Mouse (Mus musculus): ENCODE results near the gene Scn1b.

Gene Scn1b

DNA sequence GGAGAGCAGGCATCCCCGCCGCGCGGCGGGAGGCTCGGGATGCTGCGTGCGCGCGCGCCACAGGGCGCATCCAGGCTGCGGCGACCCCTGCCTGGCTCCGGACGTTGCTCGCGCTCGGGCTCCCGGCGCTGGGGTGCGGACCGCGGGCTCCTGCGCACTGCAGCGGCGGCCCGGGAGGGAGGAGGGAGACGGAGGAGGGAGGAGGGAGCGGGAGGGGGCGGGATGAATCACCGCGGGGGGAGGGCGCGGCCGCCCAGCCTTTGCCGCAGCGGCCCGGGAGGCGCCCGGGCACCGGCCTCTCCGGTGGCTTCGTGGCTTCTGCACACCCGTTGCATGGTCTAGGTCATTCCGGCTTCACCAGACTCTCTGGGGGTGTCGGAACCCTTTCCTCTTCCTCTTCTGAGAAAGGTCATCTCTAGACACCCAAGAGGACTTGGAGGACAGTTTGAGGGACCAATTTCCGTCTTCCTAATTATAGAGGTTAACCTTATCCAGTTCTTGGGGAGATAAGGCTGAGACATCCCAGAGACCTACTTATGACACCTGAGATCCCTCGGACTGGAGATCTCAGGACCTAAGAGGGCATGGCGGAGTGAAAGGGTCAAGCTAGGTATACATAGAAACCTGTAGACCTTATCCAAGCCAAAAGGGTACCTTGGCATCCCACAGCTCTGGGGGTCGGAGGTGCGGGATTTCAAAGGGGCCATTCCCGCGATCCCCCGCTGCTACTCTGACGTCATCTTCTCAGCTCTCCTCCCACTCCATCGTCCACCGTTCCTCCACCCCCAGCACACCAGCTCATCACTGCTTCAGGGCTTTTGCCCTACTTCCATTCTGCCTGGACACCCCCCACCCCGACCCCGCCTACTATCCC lies at the start of gene Scn1b:
TSS of gene Scn1b (minus strand) at position 153 of the 874 bp plus-strand sequence.
- DNase-seq (ENCODE audit: low spot score): no peak

DNA sequence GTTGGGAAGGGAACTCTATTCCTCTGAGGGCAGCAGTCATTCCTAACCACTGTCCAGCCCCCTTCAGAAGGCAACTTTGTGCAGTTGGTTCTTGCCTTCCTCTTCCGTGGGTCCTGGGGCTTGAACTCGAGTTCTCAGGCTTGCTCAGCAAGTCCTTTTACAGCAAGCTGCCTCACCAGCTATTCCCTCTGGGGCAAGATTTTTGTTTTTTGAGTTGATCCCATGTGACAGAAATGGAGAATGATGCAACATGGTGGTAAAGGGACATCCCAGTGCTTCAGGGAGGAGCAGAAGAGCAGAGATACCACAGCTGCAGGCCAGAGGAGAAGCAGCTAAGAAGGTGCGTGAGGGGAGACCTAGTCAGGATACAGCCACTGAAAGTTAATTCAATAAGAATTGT lies 48.3 kb upstream of the Scn1b start:
- no peak for DNase-seq (ENCODE audit: low spot score)

DNA sequence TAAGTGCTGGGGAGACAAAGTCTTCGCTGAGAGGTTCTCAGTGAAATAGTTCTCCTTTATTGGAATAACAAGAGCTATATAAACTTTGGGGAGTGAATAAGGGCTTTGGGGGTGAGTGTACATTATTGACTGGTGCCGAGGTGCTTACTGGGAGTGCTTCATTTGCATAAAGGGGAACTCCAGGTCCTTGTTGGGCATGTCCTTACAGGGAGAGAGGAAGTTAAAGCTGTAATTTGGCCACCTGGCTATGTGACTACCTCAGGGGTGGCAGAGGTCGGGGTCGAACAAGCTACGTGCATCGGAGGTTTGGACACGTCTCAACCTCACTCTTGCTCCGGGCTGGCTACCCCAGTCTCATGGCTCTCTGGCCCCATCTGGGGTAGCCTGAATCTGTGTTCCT lies 47.7 kb upstream of the Scn1b start:
- no peak for DNase-seq (ENCODE audit: low spot score)

DNA sequence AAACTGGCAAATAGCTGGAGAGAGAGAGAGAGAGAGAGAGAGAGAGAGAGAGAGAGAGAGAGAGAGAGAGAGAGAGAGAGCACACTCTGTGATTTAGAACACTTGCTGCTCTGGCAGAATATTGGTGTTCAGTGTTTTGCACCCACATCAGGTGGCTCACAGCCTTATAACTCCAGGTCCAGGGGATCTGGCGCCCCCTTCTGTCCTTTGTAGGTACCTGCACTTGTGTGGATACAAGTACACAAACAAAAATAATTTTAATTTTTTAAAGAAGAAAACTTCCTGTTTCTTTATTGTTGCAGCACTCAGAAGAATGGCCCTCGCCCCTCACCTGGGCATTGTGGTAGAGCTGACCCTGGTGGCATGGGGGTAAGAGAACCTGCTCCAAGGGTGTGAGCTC lies 45.4 kb upstream of the Scn1b start:
- peak; percentile 43 for DNase-seq (ENCODE audit: low spot score)

DNA sequence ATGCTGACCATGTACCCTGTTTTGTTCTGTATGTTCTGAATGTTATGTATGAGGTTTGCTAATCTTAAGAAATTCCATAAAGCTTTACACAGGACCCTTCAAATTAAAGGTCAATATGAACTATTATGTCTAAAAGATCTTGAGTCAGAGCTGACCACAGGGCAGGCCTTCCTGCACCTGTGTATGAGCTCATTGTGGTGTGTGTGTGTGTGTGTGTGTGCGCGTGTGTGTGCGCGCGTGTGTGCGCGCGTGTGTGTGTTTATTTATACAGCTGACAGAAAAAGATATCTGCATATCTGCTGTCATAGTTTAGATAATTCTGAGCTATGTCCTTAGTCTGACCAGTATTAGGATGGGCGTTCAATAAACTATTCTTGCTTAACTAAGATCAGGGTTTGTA lies 43.7 kb upstream of the Scn1b start:
- no peak for DNase-seq (ENCODE audit: low spot score)

DNA sequence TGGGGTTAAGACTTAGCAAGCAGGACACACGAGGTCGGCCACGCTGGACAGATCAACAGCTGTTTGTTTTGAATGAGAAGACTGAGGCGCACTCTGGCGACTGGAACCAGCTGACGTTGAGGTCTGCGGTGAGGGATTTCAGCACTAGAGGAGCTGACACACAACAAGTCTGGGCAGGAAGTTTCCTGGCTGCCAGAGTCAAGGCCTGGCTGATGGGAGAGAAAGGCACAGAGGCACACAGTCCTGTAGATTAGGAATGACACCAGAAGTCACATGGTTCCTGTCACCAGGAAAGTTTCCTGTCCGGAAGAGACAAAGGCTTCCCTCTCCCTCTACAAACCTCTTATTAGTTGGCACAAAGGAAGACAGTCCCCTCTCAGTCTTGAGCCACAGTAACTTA lies 41.6 kb upstream of the Scn1b start:
- DNase-seq (ENCODE audit: low spot score): no peak

DNA sequence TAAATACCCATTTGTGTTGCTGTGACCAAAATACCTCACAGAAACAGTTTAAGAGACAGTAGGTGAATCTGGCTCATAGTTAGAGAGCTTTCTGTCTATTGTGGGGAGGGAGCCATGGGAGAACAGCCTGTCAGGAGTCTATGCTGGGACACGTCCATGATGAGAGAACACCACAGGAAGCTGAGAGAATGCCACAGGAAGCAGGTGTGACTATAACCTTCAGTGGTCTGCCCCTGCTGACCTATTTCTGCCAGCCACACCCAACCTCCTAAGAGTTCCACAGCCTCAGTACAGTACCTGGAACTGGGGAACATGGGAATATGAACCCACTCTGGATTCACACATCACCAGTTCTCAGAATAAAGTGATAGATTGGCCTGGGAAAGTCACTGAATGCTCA lies 37.9 kb upstream of the Scn1b start:
- no peak for DNase-seq (ENCODE audit: low spot score)

DNA sequence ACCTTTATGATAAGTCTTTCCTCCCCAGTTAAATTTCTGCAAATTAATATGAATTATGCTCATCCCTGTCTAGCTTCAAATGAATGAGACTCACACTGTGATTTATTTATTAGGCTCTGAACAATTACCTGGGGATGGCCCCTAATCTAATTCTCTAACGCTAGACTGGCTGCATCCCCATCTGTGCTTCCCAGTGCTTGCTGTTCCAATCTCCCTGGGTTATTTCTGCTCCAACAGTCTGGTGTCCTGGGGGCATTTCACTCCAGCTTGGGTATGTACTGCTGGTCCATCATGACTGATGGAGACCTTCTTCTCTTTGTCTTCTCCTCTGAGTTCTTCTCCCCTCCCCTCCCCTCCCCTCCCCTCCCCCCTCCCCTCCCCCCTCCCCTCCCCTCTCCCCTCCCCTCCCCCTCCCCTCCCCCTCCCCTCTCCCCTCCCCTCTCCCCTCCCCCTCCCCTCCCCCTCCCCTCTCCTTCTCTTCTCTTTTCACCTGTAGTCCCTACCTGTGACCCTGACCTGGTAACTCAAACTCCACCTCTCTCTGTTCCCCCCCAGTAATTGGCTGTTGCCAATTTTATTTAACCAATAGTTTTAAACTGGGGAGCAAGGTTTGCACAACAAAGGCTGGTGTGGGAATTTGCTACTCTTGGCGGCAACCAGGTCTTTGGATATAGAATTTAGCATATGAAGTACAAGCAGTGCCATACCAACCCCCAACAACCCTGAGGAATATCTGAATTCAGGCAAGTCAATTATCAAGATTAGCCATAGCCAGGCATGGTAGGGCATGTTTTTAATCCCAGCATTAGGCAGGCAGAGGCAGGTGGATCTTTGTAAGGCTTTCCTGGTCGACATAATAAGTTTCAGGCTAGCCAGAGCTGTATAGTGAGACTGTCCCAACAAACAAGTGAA lies 37.1 kb upstream of the Scn1b start:
- DNase-seq (ENCODE audit: low spot score): no peak

DNA sequence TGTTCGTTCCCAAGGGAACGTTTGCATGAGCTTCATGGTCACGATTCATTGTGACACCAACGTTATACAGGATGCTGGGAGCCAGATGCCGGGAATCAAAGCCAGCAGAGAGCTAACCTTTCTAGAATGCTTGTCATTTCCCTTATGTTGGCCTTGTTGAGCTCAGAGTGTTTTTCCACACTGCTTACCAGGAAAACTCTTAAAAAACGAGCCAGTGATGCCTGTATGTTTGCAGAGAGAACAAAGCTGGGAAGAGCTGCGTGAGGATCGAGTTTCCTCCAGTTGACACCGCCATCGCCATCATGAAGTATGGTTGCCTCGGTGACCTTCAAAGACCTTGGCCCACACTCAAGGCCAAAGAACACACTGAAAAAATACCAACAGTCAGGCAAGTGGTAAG lies 35.5 kb upstream of the Scn1b start:
- no peak for DNase-seq (ENCODE audit: low spot score)

DNA sequence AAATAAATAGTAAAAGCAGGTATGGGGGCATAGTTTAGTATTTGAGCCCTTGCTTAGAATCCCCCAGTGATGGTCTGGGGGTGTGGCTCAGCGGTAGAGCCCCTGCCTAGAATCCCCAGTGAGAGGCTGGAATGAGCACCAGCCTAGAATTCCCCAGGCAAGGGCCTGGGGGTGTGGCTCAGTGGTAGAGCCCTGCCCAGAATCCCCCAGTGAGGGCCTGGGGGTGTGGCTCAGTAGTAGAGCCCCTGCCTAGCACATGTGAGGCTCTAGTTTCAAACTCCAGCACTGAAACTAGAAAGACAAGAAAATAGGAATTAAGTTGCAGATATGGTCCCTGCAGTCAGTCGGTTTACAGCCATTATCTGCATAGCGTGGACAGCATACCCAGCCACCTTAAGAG lies 35.0 kb upstream of the Scn1b start:
- DNase-seq (ENCODE audit: low spot score): no peak

DNA sequence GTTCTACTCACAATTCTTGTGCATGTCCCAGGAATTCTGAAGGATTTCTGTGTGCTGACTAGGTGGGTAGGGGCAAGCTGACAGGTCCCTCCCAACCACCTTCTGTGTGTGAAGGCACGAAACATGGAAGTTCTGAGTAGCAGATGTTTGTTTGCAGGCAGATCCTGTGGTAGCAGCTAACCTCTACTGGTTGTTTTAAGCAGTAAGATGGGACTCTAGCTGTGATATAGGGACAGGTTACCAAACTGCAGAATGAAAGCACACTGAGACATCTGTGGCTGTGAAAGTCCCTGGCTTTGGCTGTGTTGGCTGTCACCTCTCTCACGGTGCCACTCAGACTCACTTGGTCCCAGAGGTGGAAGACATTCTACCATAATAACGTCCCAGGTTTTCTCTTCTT lies 34.4 kb upstream of the Scn1b start:
- no peak for DNase-seq (ENCODE audit: low spot score)

DNA sequence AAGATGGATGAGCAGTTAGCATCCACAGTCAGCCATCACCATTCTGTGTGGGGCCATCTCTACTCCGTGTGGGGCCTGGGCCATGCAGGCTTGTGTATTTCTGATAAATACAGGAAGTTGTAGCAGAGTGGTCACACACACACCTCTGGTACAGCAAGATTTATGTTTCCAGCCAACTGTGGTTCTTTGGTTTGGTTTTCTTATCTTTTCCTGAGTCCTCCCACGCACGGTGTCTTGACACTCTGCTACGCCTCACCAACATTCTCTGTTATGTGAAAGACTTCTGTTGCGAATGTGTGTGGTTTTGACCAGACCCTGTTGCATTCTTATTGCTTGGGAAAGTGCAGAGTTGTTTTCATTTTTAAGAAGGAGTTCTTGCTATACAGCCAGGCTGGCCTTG lies 34.0 kb upstream of the Scn1b start:
- DNase-seq (ENCODE audit: low spot score): no peak

DNA sequence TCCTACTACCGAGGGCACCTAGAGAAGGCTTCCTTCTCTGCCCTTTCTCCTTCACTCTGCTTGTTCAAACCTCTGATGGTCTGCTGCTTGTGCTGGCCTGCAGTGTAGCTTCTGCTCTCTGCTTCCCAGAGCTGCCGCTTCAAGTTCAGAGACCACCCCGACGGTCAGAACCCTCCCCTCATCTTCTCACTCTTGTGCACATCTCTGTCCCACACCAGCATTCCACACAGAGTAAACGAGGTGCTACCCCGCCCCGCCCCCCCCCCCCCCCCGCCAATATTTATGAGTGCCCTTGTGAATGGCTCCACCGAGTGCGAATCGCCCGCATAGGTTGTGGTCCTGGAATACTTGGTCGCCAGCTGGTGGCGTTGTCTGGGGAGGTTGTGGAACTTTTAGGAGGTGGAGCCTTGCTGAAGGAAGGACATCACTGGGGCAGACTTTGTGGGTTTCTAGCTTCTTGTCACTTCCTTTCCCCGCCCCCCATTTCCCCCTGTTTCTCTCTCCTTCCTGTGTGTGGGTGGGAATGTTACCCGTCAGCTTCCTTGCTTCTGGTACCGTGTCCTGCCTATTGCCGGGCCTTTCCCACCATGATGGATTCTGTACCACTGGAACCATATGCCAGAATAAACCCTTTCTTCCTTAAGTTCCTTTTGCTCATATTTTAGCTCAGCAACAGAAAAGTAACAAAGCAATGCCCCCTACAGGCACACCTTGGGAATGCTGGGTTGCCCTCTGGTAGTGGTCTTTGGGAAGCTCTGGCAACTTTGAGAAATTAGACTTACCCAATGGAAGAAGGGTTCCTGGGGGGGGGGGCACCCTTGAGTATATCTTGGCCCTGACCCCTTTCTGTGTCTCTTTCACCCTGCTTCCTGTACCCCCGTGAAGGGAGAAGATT lies 29.5 kb upstream of the Scn1b start:
- DNase-seq (ENCODE audit: low spot score): no peak

DNA sequence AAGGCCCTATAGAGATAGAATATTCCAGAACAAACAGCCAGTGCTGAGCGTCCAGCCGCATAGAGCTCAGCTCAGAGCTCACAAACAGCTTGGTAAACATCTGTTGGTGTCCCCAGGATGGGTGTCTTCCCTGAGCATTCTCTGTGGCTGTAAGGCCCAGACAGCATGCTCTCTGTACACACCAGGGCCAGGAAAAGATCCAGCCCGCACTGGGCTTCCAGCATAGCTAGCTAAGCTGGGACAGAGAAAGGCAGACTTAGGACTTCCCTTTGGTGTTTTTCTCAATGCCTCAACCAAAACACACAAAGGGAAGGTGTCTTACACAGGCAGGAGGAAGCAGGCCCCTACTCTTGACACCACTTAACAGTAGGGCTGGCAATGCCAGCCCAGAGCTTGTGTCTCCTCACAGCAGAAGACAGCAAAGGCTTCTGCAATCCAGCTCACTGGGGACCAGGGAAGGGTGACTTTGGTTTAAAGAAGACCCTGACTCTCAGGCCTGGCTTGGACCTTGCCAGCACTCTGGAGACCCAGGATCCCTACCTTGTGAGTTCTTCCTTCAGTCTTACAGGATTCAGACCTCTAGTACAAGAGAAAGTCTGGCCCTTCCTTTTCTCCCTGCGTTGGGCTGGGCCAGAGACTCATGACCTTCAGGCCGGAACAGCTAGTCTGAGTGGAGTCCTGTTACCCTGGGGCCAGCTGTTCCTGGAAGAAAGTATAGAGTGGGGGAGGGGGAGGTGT lies 28.7 kb upstream of the Scn1b start, which contains the start of gene Gramd1a:
TSS of gene Gramd1a (minus strand) at position 601 of the 738 bp plus-strand sequence.
- DNase-seq (ENCODE audit: low spot score): no peak

DNA sequence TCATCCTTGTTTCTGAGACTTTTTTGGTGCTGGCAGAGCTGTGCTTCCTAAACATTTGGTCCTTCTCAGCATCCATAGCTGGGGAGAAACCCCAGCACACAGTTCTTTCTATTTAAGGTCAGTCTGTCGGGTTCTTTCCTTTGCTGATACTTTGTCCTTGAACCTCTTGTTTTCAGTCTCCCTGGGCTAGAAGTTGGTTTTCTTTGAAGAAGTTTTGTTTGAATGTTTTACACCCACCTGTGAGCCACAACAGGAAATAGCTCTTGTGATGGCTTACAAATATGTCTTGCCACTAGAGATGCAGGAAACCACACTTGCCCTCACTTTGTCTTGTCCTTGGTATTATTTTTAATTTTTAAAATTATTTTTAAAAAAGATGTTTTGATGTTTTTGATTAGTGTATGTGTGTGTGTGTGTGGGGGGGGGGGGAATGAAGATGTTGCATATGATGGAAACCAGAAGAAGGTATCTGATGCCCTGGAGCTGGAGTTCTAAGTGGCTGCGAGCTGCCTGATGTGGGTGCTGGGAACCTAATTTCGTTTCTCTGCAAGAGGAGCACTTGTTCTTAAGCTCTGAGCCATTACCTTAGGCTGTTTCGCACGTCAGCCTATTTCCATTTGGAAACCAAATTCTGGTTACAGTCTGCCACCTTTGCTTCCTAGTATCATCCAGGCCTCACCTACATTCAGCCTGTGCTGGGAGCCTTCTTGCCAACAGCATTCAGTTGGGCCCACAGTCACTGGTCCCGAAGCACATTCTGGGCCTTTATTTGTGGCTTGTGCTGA lies 26.9 kb upstream of the Scn1b start:
- no peak for DNase-seq (ENCODE audit: low spot score)

DNA sequence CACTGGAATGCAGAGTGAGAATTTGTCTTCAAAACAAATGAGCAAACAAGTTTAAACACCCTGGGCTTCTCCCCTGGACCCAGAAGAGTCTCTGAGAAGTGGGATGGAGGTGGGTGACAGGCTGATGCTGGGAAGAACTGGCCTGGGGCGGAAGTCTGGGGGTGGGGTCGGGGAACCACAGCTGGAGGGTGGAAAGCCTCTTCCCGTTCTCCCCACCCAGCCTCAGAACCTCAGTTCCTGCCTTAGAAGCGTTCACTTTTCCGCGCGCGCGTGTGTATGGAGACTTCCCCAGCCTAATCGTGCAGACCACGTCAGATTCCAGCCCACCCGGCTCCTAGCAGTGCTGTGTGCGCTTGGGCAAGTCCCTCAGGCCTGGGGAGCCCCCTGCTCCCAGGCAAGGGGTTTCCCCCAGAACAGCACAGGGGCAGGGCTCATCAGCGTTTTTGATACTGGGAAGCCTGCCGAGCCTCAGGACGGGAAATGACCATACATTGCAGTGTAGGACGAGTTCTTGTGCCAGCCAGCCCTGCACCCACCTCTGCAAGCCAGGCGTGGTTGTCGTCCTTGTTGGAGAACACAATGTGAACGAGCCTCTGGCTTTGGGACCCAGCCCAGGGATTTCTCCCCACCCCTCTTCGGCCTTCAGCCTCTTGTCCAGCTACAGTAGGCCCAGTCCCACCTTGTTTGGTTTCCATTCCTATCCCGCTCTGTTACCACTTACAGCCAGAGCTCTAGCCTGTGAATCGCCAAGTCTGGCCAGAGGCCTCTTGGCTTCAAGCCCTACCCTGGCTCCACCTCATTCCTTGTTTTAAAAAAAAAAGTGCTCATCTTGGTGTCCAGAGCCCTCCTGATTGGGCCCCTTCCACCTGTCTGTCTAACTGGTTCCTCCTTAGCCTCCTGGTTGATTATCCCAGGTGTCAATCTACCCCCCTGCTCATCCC lies 24.8 kb upstream of the Scn1b start:
- no peak for DNase-seq (ENCODE audit: low spot score)

DNA sequence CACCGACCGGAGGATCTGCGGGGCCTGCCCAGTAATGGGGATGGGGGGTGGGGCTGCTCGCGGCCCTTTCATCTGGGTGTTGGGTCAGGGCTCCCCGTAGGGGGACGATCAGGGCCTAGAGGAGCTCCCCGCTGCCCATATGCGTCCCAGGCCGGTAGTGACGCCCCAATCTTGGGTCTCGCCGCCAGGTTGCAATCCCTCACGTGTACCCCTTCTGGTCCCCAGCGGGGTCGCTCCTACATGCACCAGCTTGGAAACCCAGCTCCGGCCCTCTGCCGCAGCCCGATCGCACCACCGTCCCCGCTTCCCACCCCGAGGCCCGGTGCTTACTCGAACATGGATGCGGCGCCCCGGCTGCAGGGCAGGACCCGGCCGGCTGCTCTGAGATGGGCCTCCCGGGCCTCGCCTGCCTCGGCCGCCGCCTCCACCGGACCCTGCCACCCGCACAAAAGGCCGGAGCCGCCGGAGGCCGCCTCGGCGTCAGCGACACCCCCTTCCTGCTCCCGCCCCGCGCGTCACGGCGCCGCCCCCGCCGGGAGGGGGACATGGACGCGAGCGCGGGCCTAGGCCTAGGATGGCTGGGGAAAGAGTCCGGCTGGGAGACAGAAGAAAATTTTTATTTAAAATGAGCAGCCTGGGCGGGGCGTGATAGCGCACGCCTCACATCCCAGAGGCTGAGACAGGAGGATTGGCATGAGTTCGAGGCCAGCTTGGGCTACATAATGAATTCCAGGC lies 23.9 kb upstream of the Scn1b start:
- peak; percentile 53 for DNase-seq (ENCODE audit: low spot score)

DNA sequence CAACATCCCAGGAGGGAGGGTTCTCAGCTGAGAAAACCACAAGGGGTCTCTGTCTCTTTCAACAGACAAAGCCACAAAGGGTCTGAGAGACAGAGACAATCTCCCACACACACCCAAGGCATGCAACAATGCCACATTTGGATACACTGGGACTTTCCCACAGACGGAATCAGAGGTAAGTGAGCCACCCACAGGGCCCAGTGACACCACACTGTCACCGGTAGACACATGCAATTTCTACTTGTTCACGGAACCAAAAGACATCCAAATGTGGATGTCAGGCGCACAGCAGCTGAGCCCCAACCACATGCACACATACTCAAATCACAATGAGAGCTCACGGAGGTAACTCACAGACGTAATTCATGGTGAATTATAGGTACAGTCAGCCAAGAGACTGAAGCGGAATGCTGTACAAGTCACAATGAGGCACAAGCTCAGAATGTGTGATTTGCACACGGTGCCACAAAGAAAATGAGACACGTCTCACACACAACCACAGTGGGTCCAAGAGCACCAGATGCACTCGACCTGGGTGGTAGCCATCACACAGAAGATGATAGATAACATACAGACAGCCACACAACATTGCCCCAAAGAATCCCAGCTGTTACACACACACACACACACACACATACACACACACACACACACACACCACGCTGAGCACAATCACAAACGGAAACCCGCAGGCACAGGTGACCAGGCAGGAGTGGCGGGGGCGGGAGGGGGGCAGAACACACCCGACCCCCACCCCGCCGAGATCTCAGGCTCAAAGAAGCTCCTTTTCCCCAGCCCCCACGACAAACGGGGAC lies 23.2 kb upstream of the Scn1b start:
- no peak for DNase-seq (ENCODE audit: low spot score)

All from c-Kit-positive CD71-positive TER-119-positive erythroid progenitor cells, embryonic 14.5 days (primary cell).